ENCODE assay signal across 12 mouse cellular contexts in the genomic region with DNA sequence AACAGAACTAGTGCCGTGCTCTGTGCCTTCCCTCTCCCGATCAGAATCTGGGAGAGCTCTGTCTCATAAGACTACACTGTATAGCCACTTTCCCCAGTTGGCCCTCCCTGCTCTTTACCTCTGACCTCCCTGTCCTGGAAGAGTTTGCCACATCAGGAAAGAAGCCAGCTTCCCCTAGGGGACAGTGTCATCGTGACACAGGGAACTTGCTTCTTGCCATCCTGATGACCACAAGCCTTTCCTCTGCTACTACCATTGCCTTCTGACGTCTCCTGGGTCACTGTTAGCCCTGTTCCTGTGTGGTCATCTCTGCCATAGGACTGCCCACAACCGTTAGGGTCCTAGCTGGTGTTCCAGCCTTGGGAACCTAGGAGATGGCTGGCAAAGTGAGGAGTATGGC. TPM values are rescaled to one million over a fixed set of nuclear protein-coding genes. Genes with fewer than 3 reads are reported as not detected.
A peak's percentile ranks its signal among the peaks of the same experiment; 100 is the strongest.
DNase-seq lines count a peak whose midpoint lies in the region; ATAC-seq and TF ChIP-seq lines count a peak whose summit lies in the region.
"Had no signal": no experiment of that assay in that cellular context is flagged by ENCODE, and none has a peak within 500 bp of the region (broad histone marks: within the 10 kb centered on the region; RNA-seq: fewer than 3 reads in every experiment).

No protein-coding gene starts in this region.

- peaks cover 99% of the 10 kb centered on the region for H3K4me1 ChIP-seq in forebrain, embryonic 10.5 days
- peaks cover 60% of the 10 kb centered on the region for H3K4me1 ChIP-seq in forebrain, embryonic 16.5 days (replicated peaks; ENCODE audit: control insufficient read depth, insufficient read depth, low read length)
- H3K4me1 ChIP-seq in neural tube, embryonic 12.5 days, result peaks cover 82% of the 10 kb centered on the region
- peaks cover 83% of the 10 kb centered on the region for H3K4me1 ChIP-seq in neural tube, embryonic 15.5 days

- H3K4me2 ChIP-seq in forebrain, embryonic 16.5 days (ENCODE audit: low read length), result no peak overlapping the region
- 0 out of 2 replicates have a peak overlapping the region, but pooled peaks have one; percentile 25 for H3K4me2 ChIP-seq in neural tube, embryonic 12.5 days (replicated peaks)
- H3K4me2 ChIP-seq in neural tube, embryonic 15.5 days, result no peak overlapping the region
- H3K4me2 ChIP-seq: heart, embryonic 15.5 days; lung, embryonic 15.5 days had no signal

- no peak overlapping the region for H3K9ac ChIP-seq in forebrain, embryonic 16.5 days (replicated peaks; ENCODE audit: low read depth, low read length)
- no peak overlapping the region for H3K9ac ChIP-seq in neural tube, embryonic 12.5 days
- H3K9ac ChIP-seq in neural tube, embryonic 15.5 days (replicated peaks), result no peak overlapping the region
- H3K9ac ChIP-seq: heart, embryonic 15.5 days had no signal

- H3K9me3 ChIP-seq in forebrain, embryonic 10.5 days, result no peaks in the 10 kb centered on the region
- no peaks in the 10 kb centered on the region for H3K9me3 ChIP-seq in forebrain, embryonic 16.5 days (ENCODE audit: control insufficient read depth, low read length)
- no peaks in the 10 kb centered on the region for H3K9me3 ChIP-seq in neural tube, embryonic 12.5 days
- H3K9me3 ChIP-seq in neural tube, embryonic 15.5 days (replicated peaks), result no peaks in the 10 kb centered on the region
- H3K9me3 ChIP-seq: heart, embryonic 15.5 days; lung, embryonic 15.5 days had no signal

- peak overlapping the region; percentile 36; the same call in 1 of the 2 replicates for H3K27ac ChIP-seq in forebrain, embryonic 10.5 days
- no peak overlapping the region for H3K27ac ChIP-seq in forebrain, embryonic 16.5 days (ENCODE audit: low read length)
- H3K27ac ChIP-seq in neural tube, embryonic 12.5 days, result 0 out of 2 replicates have a peak overlapping the region, but pooled peaks have one; percentile 50
- H3K27ac ChIP-seq in neural tube, embryonic 15.5 days (replicated peaks), result no peak overlapping the region
- H3K27ac ChIP-seq in macrophage, result peak overlapping the region; percentile 5; the same call in 1 of the 2 replicates
- H3K27ac ChIP-seq in left cerebral cortex, adult 2 months, result no peak overlapping the region
- H3K27ac ChIP-seq: heart, embryonic 15.5 days; lung, embryonic 15.5 days had no signal

- no peak overlapping the region for H3K4me3 ChIP-seq in forebrain, embryonic 10.5 days
- no peak overlapping the region for H3K4me3 ChIP-seq in forebrain, embryonic 16.5 days (replicated peaks; ENCODE audit: low read length)
- no peak overlapping the region for H3K4me3 ChIP-seq in neural tube, embryonic 12.5 days
- no peak overlapping the region for H3K4me3 ChIP-seq in neural tube, embryonic 15.5 days (replicated peaks)
- H3K4me3 ChIP-seq in macrophage (ENCODE audit: inconsistent target), result no peak overlapping the region
- H3K4me3 ChIP-seq in left cerebral cortex, adult 2 months, result no peak overlapping the region
- H3K4me3 ChIP-seq: heart, embryonic 15.5 days; lung, embryonic 15.5 days had no signal

- 84% methylated on average over 5 of the region's 5 CpGs for WGBS in forebrain, embryonic 10.5 days
- 88% methylated on average over 5 of the region's 5 CpGs for WGBS in forebrain, embryonic 16.5 days
- 89% methylated on average over 5 of the region's 5 CpGs for WGBS in neural tube, embryonic 12.5 days
- 88% methylated on average over 5 of the region's 5 CpGs for WGBS in neural tube, embryonic 15.5 days
- 43% methylated on average over 5 of the region's 5 CpGs for WGBS in macrophage (ENCODE audit: missing documents)

- H3K79me2 ChIP-seq in macrophage (ENCODE audit: inconsistent target), result peaks cover 83% of the 10 kb centered on the region; the same call in 1 of the 2 replicates

- H3K36me3 ChIP-seq in forebrain, embryonic 10.5 days (replicated peaks), result peaks cover 56% of the 10 kb centered on the region
- no peaks in the 10 kb centered on the region for H3K36me3 ChIP-seq in forebrain, embryonic 16.5 days (ENCODE audit: control insufficient read depth, insufficient read depth)
- H3K36me3 ChIP-seq in neural tube, embryonic 12.5 days, result peaks cover 3% of the 10 kb centered on the region; the same call in 1 of the 2 replicates
- 0 out of 2 replicates have a peak, but pooled peaks cover 6% of the 10 kb centered on the region for H3K36me3 ChIP-seq in neural tube, embryonic 15.5 days
- H3K36me3 ChIP-seq in macrophage (ENCODE audit: inconsistent target), result no peaks in the 10 kb centered on the region
- H3K36me3 ChIP-seq: heart, embryonic 15.5 days; lung, embryonic 15.5 days had no signal

- no peak for ATAC-seq in forebrain, embryonic 16.5 days
- no peak for ATAC-seq in neural tube, embryonic 12.5 days (ENCODE audit: low FRiP score, low read depth)
- ATAC-seq in neural tube, embryonic 15.5 days (ENCODE audit: low FRiP score), result no peak
- no peak for ATAC-seq in activated CD4-positive, CD25-positive, alpha-beta regulatory T cell, adult 4 months

- no peak for DNase-seq in forebrain, embryonic 10.5 days (ENCODE audit: extremely low spot score, low spot score)
- DNase-seq in left cerebral cortex, adult 2 months (ENCODE audit: extremely low spot score in 1 of 2, low spot score in 2 of 2), result no peak
- no peak for DNase-seq in cerebellum, postnatal 25 days
- DNase-seq: layer of hippocampus, postnatal 36 days had no signal

- intact Hi-C loops in left cerebral cortex, adult 2 months (cut with DNase I), result no loop called here

- H3K27me3 ChIP-seq in forebrain, embryonic 10.5 days (ENCODE audit: poor library complexity, severe bottlenecking), result no peaks in the 10 kb centered on the region
- no peaks in the 10 kb centered on the region for H3K27me3 ChIP-seq in forebrain, embryonic 16.5 days (replicated peaks; ENCODE audit: control insufficient read depth, insufficient read depth, low read length)
- no peaks in the 10 kb centered on the region for H3K27me3 ChIP-seq in neural tube, embryonic 12.5 days (replicated peaks)
- no peaks in the 10 kb centered on the region for H3K27me3 ChIP-seq in neural tube, embryonic 15.5 days (replicated peaks)
- H3K27me3 ChIP-seq: heart, embryonic 15.5 days; lung, embryonic 15.5 days had no signal

- TF ChIP-seq CTCF in left cerebral cortex, adult 2 months (IDR thresholded peaks at IDR 0.05), result no peak

RNA-seq across cellular contexts. Expression of gene Sema4b, which starts 16.3 kb away (rescaled TPM):
- 15.1 and 15.9 TPM in 2 replicates for polyA plus RNA-seq in forebrain, embryonic 10.5 days (2016; fragmentation: Nextera tagmentation; extraction: Ambion mirVana)
- 20.6 and 26.6 TPM in 2 replicates for polyA plus RNA-seq in forebrain, embryonic 16.5 days (2015; fragmentation: Nextera tagmentation; extraction: Ambion mirVana)
- polyA plus RNA-seq in neural tube, embryonic 12.5 days (2016; fragmentation: Nextera tagmentation; extraction: Ambion mirVana), result 18.9 and 20.5 TPM in 2 replicates
- polyA plus RNA-seq in neural tube, embryonic 15.5 days (2015; fragmentation: Nextera tagmentation; extraction: Ambion mirVana), result 22.7 and 25.8 TPM in 2 replicates
- 10 to 100 TPM in 19 of 26 experiments, 1 to 10 TPM in 7; 4.8 to 39.3 (median 15.2) TPM for total RNA-seq in macrophage (2018; cell fraction: chromatin; rRNA removed)
- total RNA-seq in macrophage (2018; cell fraction: cytosol; rRNA removed), result 10 to 100 TPM in 15 of 26 experiments, 1 to 10 TPM in 11; 3.7 to 24.8 (median 10.5) TPM
- 10 to 100 TPM in 24 of 26 experiments, 1 to 10 TPM in 2; 8.9 to 51.8 (median 18.3) TPM for total RNA-seq in macrophage (2018; cell fraction: nucleus; rRNA removed)
- polyA plus RNA-seq in macrophage (2018), result 6.0 to 23.1 TPM (median 10.0 TPM) in 3 replicates
- polyA plus RNA-seq in activated CD4-positive, CD25-positive, alpha-beta regulatory T cell, adult 4 months (2017; shearing (Covaris generic)), result 10 to 100 TPM; 16.5 to 26.1 TPM
- 10 to 100 TPM; 19.4 to 20.6 TPM for total RNA-seq in left cerebral cortex, adult 2 months (2021)

RNA-seq across cellular contexts. Expression of gene Cib1, which starts 29.7 kb away (rescaled TPM):
- 69.0 and 70.2 TPM in 2 replicates for polyA plus RNA-seq in forebrain, embryonic 10.5 days (2016; fragmentation: Nextera tagmentation; extraction: Ambion mirVana)
- polyA plus RNA-seq in forebrain, embryonic 16.5 days (2015; fragmentation: Nextera tagmentation; extraction: Ambion mirVana), result 26.5 and 26.7 TPM in 2 replicates
- polyA plus RNA-seq in neural tube, embryonic 12.5 days (2016; fragmentation: Nextera tagmentation; extraction: Ambion mirVana), result 43.1 and 47.5 TPM in 2 replicates
- polyA plus RNA-seq in neural tube, embryonic 15.5 days (2015; fragmentation: Nextera tagmentation; extraction: Ambion mirVana), result 32.2 and 59.5 TPM in 2 replicates
- total RNA-seq in macrophage (2018; cell fraction: chromatin; rRNA removed), result 10 to 100 TPM in 21 of 26 experiments, 1 to 10 TPM in 5; 5.4 to 28.8 (median 16.3) TPM
- 10 to 100 TPM; 52.6 to 88.8 (median 69.8) TPM for total RNA-seq in macrophage (2018; cell fraction: cytosol; rRNA removed)
- 10 to 100 TPM in 25 of 26 experiments, 1 to 10 TPM in 1; 9.3 to 41.7 (median 23.8) TPM for total RNA-seq in macrophage (2018; cell fraction: nucleus; rRNA removed)
- polyA plus RNA-seq in macrophage (2018), result 28.5 to 81.1 TPM (median 68.2 TPM) in 3 replicates
- polyA plus RNA-seq in activated CD4-positive, CD25-positive, alpha-beta regulatory T cell, adult 4 months (2017; shearing (Covaris generic)), result 100 to 1,000 TPM; 120 to 148 TPM
- 10 to 100 TPM; 21.7 to 22.4 TPM for total RNA-seq in left cerebral cortex, adult 2 months (2021)

RNA-seq across cellular contexts. Expression of gene Gdpgp1, which starts 29.7 kb away (rescaled TPM):
- 6.3 and 6.7 TPM in 2 replicates for polyA plus RNA-seq in forebrain, embryonic 10.5 days (2016; fragmentation: Nextera tagmentation; extraction: Ambion mirVana)
- 3.4 and 3.9 TPM in 2 replicates for polyA plus RNA-seq in forebrain, embryonic 16.5 days (2015; fragmentation: Nextera tagmentation; extraction: Ambion mirVana)
- 4.9 and 5.0 TPM in 2 replicates for polyA plus RNA-seq in neural tube, embryonic 12.5 days (2016; fragmentation: Nextera tagmentation; extraction: Ambion mirVana)
- polyA plus RNA-seq in neural tube, embryonic 15.5 days (2015; fragmentation: Nextera tagmentation; extraction: Ambion mirVana), result 4.6 and 5.5 TPM in 2 replicates
- total RNA-seq in macrophage (2018; cell fraction: chromatin; rRNA removed), result 1 to 10 TPM in 17 of 26 experiments, under 1 TPM in 9; 0.20 to 7.5 (median 1.5) TPM
- 1 to 10 TPM in 22 of 26 experiments, under 1 TPM in 4; 0.70 to 5.0 (median 2.8) TPM for total RNA-seq in macrophage (2018; cell fraction: cytosol; rRNA removed)
- 10 to 100 TPM in 1 of 26 experiments, 1 to 10 TPM in 17, under 1 TPM in 8; 0.36 to 11.1 (median 1.7) TPM for total RNA-seq in macrophage (2018; cell fraction: nucleus; rRNA removed)
- 2.7 to 3.2 TPM (median 3.1 TPM) in 3 replicates for polyA plus RNA-seq in macrophage (2018)
- 1 to 10 TPM; 5.5 to 9.4 TPM for polyA plus RNA-seq in activated CD4-positive, CD25-positive, alpha-beta regulatory T cell, adult 4 months (2017; shearing (Covaris generic))
- total RNA-seq in left cerebral cortex, adult 2 months (2021), result 1 to 10 TPM; 6.1 to 7.5 TPM

RNA-seq across cellular contexts. Expression of gene Ttll13, which starts 43.2 kb away (rescaled TPM):
- 0.84 and 0.99 TPM in 2 replicates for polyA plus RNA-seq in forebrain, embryonic 10.5 days (2016; fragmentation: Nextera tagmentation; extraction: Ambion mirVana)
- polyA plus RNA-seq in forebrain, embryonic 16.5 days (2015; fragmentation: Nextera tagmentation; extraction: Ambion mirVana), result 1.0 and 1.2 TPM in 2 replicates
- polyA plus RNA-seq in neural tube, embryonic 12.5 days (2016; fragmentation: Nextera tagmentation; extraction: Ambion mirVana), result 1.2 and 2.0 TPM in 2 replicates
- 2.0 and 2.4 TPM in 2 replicates for polyA plus RNA-seq in neural tube, embryonic 15.5 days (2015; fragmentation: Nextera tagmentation; extraction: Ambion mirVana)
- total RNA-seq in macrophage (2018; cell fraction: chromatin; rRNA removed), result 1 to 10 TPM in 2 of 26 experiments, under 1 TPM in 5, not detected in 19; 0.16 to 2.2 (median 0.66) TPM
- total RNA-seq in macrophage (2018; cell fraction: cytosol; rRNA removed), result under 1 TPM in 15 of 26 experiments, not detected in 11; 0.03 to 0.67 (median 0.09) TPM
- 1 to 10 TPM in 2 of 26 experiments, under 1 TPM in 2, not detected in 22; 0.30 to 1.8 (median 0.77) TPM for total RNA-seq in macrophage (2018; cell fraction: nucleus; rRNA removed)
- polyA plus RNA-seq in macrophage (2018), result 0.06 to 0.07 TPM in 2 of 3 replicates, not detected in the other
- under 1 TPM in 1 of 2 experiments, not detected in 1; 0.62 TPM for polyA plus RNA-seq in activated CD4-positive, CD25-positive, alpha-beta regulatory T cell, adult 4 months (2017; shearing (Covaris generic))
- 1 to 10 TPM; 2.0 to 2.8 TPM for total RNA-seq in left cerebral cortex, adult 2 months (2021)
- polyA plus RNA-seq: C2C12 had no signal

RNA-seq across cellular contexts. Expression of gene Ngrn, which starts 58.1 kb away (rescaled TPM):
- 43.0 and 44.9 TPM in 2 replicates for polyA plus RNA-seq in forebrain, embryonic 10.5 days (2016; fragmentation: Nextera tagmentation; extraction: Ambion mirVana)
- polyA plus RNA-seq in forebrain, embryonic 16.5 days (2015; fragmentation: Nextera tagmentation; extraction: Ambion mirVana), result 66.9 and 67.9 TPM in 2 replicates
- 51.9 and 54.9 TPM in 2 replicates for polyA plus RNA-seq in neural tube, embryonic 12.5 days (2016; fragmentation: Nextera tagmentation; extraction: Ambion mirVana)
- 65.6 and 68.2 TPM in 2 replicates for polyA plus RNA-seq in neural tube, embryonic 15.5 days (2015; fragmentation: Nextera tagmentation; extraction: Ambion mirVana)
- 10 to 100 TPM in 12 of 26 experiments, 1 to 10 TPM in 14; 2.3 to 23.4 (median 9.6) TPM for total RNA-seq in macrophage (2018; cell fraction: chromatin; rRNA removed)
- 10 to 100 TPM in 21 of 26 experiments, 1 to 10 TPM in 5; 5.1 to 21.2 (median 16.8) TPM for total RNA-seq in macrophage (2018; cell fraction: cytosol; rRNA removed)
- 10 to 100 TPM in 15 of 26 experiments, 1 to 10 TPM in 11; 3.8 to 32.0 (median 13.5) TPM for total RNA-seq in macrophage (2018; cell fraction: nucleus; rRNA removed)
- 10.5 to 19.3 TPM (median 14.7 TPM) in 3 replicates for polyA plus RNA-seq in macrophage (2018)
- polyA plus RNA-seq in activated CD4-positive, CD25-positive, alpha-beta regulatory T cell, adult 4 months (2017; shearing (Covaris generic)), result 10 to 100 TPM; 26.9 to 28.4 TPM
- total RNA-seq in left cerebral cortex, adult 2 months (2021), result 10 to 100 TPM; 40.8 to 45.3 TPM

Comparison
In these comparisons a context has a peak if more than half of its experiments do, and no peak if none do; other contexts are left out.
1. H3K27ac ChIP-seq: peak in forebrain, embryonic 10.5 days (single experiment), neural tube, embryonic 12.5 days (single experiment) and macrophage (single experiment); none in forebrain, embryonic 16.5 days (single experiment), neural tube, embryonic 15.5 days (single experiment) and left cerebral cortex, adult 2 months (single experiment).